Mouse (Mus musculus) neural tube, embryonic 12.5 days (tissue): ENCODE data around the gene Arhgap35. TPM values are rescaled to one million over a fixed set of nuclear protein-coding genes. Genes with fewer than 3 reads are reported as not detected.
A peak's percentile ranks its signal among the peaks of the same experiment; 100 is the strongest.

ENCODE experiments used
- ATAC-seq: fragments of 200-750 bp; cut with Nextera tagmentation; 2 replicates; pipeline ENCODE4 v1.8.0; 2017; ENCODE audit warnings: low read depth, mild to moderate bottlenecking, moderate TSS enrichment, moderate library complexity; ENCODE audit not compliant: low FRiP score
- H3K27ac ChIP-seq: fragments of 300-500 bp; sonication (generic); 2 replicates; pipeline ENCODE4 v1.5.1; 2016
- H3K27me3 ChIP-seq: fragments of 300-500 bp; sonication (generic); replicated peaks from 2 replicates; pipeline ENCODE4 v1.6.1; 2016; ENCODE audit warnings: mild to moderate bottlenecking
- H3K36me3 ChIP-seq: fragments of 300-500 bp; sonication (generic); 2 replicates; pipeline ENCODE4 v1.6.1; 2016; ENCODE audit warnings: mild to moderate bottlenecking
- H3K4me1 ChIP-seq: fragments of 300-500 bp; sonication (generic); 2 replicates; pipeline ENCODE4 v1.6.1; 2016
- H3K4me2 ChIP-seq: fragments of 300-500 bp; sonication (generic); replicated peaks from 2 replicates; pipeline ENCODE4 v1.6.1; 2016; ENCODE audit warnings: mild to moderate bottlenecking
- H3K4me3 ChIP-seq: fragments of 300-500 bp; sonication (generic); 2 replicates; pipeline ENCODE4 v1.5.1; 2016
- H3K9ac ChIP-seq: fragments of 300-500 bp; sonication (generic); 2 replicates; pipeline ENCODE4 v1.6.1; 2016; ENCODE audit warnings: mild to moderate bottlenecking
- H3K9me3 ChIP-seq: fragments of 300-500 bp; sonication (generic); 2 replicates; pipeline ENCODE4 v1.6.1; 2016; ENCODE audit warnings: mild to moderate bottlenecking
- WGBS: fragments of 180-500 bp; shearing (Covaris S2); methylation state at CpG from one replicate; pipeline ENCODE4 v1.1.7; 2016; 5-methylcytosine and 5-hydroxymethylcytosine counted together
- polyA plus RNA-seq: library from polyadenylated mRNA; unstranded; fragments of >200 nt; fragmentation: Nextera tagmentation; extraction: Ambion mirVana; gene quantifications from 2 replicates; pipeline ENCODE4 v1.2.1, GENCODE M21; 2016

Arhgap35 gene
- polyA plus RNA-seq, 1 experiment from 2014 or later = 36.8 TPM

- Histone ChIP-seq H3K27me3 (no peaks in the 10 kb centered on the region), H3K4me1 (no peaks in the 10 kb centered on the region), H3K36me3 (peaks cover 62% of the 10 kb centered on the region), H3K9me3 (no peaks in the 10 kb centered on the region), H3K9ac (no peak overlapping the region), H3K27ac (no peak overlapping the region), H3K4me3 (no peak overlapping the region), H3K4me2 (no peak overlapping the region)
- no peak for ATAC-seq
- 91% methylated on average over 4 of the region's 4 CpGs for WGBS
Observed at GRCm38 (mm10) chr7:16501571-16501970, 113.2 kb downstream of the Arhgap35 start.

DNA sequence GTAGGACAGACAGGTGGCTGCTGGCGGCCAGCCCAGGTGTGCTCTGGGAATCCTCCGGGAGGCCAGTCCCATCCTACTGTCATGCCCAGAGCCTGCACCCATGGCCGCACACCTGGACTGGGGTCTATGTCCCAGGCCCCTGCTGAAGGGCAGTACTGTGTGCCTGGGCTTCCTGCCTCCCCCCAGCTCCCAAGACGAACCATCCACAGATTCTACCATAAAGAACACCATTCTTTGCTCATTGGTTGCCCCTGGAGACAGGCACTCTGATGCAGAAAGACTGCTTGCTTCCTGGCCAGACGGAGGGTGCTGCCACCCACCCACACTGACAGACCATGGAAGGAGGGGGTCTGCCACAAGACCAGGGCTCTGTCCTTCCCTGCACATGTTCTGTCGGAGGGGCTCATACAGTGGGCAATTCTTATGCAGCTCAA, 115.1 kb downstream of the Arhgap35 start:
- Histone ChIP-seq H3K27ac (no peak overlapping the region), H3K36me3 (peaks cover 67% of the 10 kb centered on the region), H3K4me2 (no peak overlapping the region), H3K9ac (no peak overlapping the region), H3K4me3 (no peak overlapping the region), H3K9me3 (no peaks in the 10 kb centered on the region), H3K4me1 (no peaks in the 10 kb centered on the region), H3K27me3 (no peaks in the 10 kb centered on the region)
- WGBS = 67% methylated on average over 6 of the region's 6 CpGs
- ATAC-seq = peak; percentile 41; the same call in 1 of the 2 replicates

DNA sequence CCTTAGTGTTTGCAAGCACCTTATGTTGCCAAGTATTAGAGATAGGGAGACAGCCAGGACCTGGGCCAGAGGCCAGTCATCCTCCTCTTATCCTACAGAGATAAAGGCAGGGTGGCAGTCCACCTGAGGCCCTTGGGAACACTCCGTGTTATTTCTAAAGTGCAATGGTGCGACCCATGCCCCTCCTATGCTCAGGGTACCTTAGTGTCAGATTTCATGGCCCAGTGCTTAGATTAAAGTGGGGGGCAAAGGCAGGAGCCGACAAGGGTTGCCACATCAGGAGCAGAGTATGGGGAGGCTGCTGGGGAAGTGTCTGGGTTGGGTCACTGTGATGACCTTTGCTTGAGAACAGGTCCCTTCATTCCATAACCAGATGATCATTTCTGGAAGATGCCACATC, 118.5 kb downstream of the Arhgap35 start:
- Histone ChIP-seq H3K27ac (no peak overlapping the region), H3K36me3 (peaks cover 37% of the 10 kb centered on the region), H3K9ac (no peak overlapping the region), H3K27me3 (no peaks in the 10 kb centered on the region), H3K4me3 (no peak overlapping the region), H3K4me2 (no peak overlapping the region), H3K9me3 (no peaks in the 10 kb centered on the region), H3K4me1 (no peaks in the 10 kb centered on the region)
- 93% methylated on average over 3 of the region's 3 CpGs for WGBS
- ATAC-seq = no peak

- Histone ChIP-seq H3K9me3 (no peaks in the 10 kb centered on the region), H3K36me3 (peaks cover 34% of the 10 kb centered on the region), H3K9ac (no peak overlapping the region), H3K4me2 (no peak overlapping the region), H3K27me3 (no peaks in the 10 kb centered on the region), H3K27ac (no peak overlapping the region), H3K4me3 (no peak overlapping the region), H3K4me1 (no peaks in the 10 kb centered on the region)
- 0 out of 2 replicates have a peak, but pooled peaks have one; percentile 8 for ATAC-seq
- 58% methylated on average over 2 of the region's 2 CpGs for WGBS
Observed at GRCm38 (mm10) chr7:16493361-16493760, 121.4 kb downstream of the Arhgap35 start.

DNA sequence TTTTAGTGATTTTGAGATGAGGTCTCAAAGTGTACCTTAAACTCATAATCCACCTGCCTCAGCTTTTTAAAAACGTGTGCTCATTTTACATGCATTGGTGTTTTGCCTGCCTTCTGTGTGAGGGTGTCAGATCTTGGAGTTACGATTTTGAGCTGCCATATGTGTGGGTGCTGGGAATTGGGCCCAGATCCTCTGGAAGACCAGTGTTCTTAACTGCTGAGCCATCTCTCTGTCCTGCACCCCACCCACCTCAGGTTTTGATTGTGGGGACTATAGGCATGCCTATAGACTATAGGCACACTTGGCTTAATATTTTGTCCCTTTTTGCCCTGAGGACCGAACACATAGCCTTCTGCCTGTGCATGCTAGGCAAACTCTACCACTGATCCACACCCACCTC, 122.6 kb downstream of the Arhgap35 start:
- Histone ChIP-seq H3K4me3 (no peak overlapping the region), H3K36me3 (peaks cover 23% of the 10 kb centered on the region), H3K27ac (no peak overlapping the region), H3K9ac (no peak overlapping the region), H3K4me2 (no peak overlapping the region), H3K27me3 (no peaks in the 10 kb centered on the region), H3K4me1 (no peaks in the 10 kb centered on the region), H3K9me3 (no peaks in the 10 kb centered on the region)
- ATAC-seq = no peak
- WGBS = 62% methylated on average over 3 of the region's 3 CpGs

GRCm38 (mm10) chr7:16491759-16492158, 123.0 kb downstream of the Arhgap35 start:
- H3K4me1 ChIP-seq = no peaks in the 10 kb centered on the region
- H3K27ac ChIP-seq = no peak overlapping the region
- H3K9ac ChIP-seq = no peak overlapping the region
- peaks cover 18% of the 10 kb centered on the region for H3K36me3 ChIP-seq
- no peak overlapping the region for H3K4me3 ChIP-seq
- 0 out of 2 replicates have a peak, but pooled peaks have one; percentile 19 for ATAC-seq
- no peaks in the 10 kb centered on the region for H3K9me3 ChIP-seq
- 38% methylated on average over 3 of the region's 3 CpGs for WGBS
- no peak overlapping the region for H3K4me2 ChIP-seq
- no peaks in the 10 kb centered on the region for H3K27me3 ChIP-seq

GRCm38 (mm10) chr7:16489948-16490347, 124.8 kb downstream of the Arhgap35 start:
- Histone ChIP-seq H3K27me3 (no peaks in the 10 kb centered on the region), H3K36me3 (no peaks in the 10 kb centered on the region), H3K9me3 (no peaks in the 10 kb centered on the region), H3K9ac (no peak overlapping the region), H3K4me2 (no peak overlapping the region), H3K4me1 (no peaks in the 10 kb centered on the region), H3K27ac (no peak overlapping the region), H3K4me3 (no peak overlapping the region)
- ATAC-seq = no peak
- 90% methylated on average over 9 of the region's 9 CpGs for WGBS

- no peak overlapping the region for H3K27ac ChIP-seq
- no peaks in the 10 kb centered on the region for H3K36me3 ChIP-seq
- no peak overlapping the region for H3K9ac ChIP-seq
- no peaks in the 10 kb centered on the region for H3K27me3 ChIP-seq
- H3K9me3 ChIP-seq = no peaks in the 10 kb centered on the region
- no peaks in the 10 kb centered on the region for H3K4me1 ChIP-seq
- H3K4me3 ChIP-seq = no peak overlapping the region
- no peak overlapping the region for H3K4me2 ChIP-seq
- no peak for ATAC-seq
Observed at GRCm38 (mm10) chr7:16488816-16489215, 126.0 kb downstream of the Arhgap35 start.

DNA sequence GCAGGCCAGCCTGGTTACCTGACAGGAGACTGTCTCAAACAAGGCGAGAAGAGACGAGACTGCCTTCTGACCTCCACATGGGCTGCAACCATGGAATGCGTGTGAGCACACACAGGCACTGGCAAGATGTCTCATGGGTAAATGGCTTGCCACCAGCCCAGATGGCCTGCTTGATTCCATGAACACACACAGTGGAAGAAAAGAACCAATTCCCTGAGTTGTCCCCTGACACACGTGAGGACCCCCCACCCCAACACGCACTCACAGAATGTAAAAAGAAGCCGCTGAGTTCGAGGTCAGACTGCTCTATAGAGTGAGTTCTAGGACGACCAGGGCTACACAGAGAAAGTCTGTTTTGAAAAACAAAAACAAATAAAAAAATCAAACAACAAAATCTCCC, 137.2 kb downstream of the Arhgap35 start, which contains the start of gene Npas1:
TSS of gene Npas1 (minus strand) at position 101 of the 400 bp plus-strand sequence.
- 88% methylated on average over 8 of the region's 8 CpGs for WGBS
- peak within 1 kb of the TSS; percentile 34 for H3K4me3 ChIP-seq

GRCm38 (mm10) chr7:16476600-16476989, 138.2 kb downstream of the Arhgap35 start:
- H3K4me3 ChIP-seq = peak overlapping the region; percentile 34
- H3K9ac ChIP-seq = no peak overlapping the region
- H3K4me2 ChIP-seq = peak overlapping the region; percentile 64
- ATAC-seq = no peak
- no peaks in the 10 kb centered on the region for H3K9me3 ChIP-seq
- H3K4me1 ChIP-seq = peaks cover 23% of the 10 kb centered on the region
- no peaks in the 10 kb centered on the region for H3K36me3 ChIP-seq
- H3K27ac ChIP-seq = no peak overlapping the region
- H3K27me3 ChIP-seq = peaks cover 58% of the 10 kb centered on the region
- 3% methylated on average over 34 of the region's 34 CpGs for WGBS

More for the DNA sequence above, 137.2 kb downstream of the Arhgap35 start, which contains the start of gene Npas1:
- Histone ChIP-seq H3K36me3 (no peaks in the 10 kb centered on the region), H3K4me1 (peaks cover 19% of the 10 kb centered on the region), H3K27me3 (peaks cover 52% of the 10 kb centered on the region), H3K27ac (no peak within 1 kb of the TSS), H3K9ac (no peak within 1 kb of the TSS), H3K9me3 (no peaks in the 10 kb centered on the region), H3K4me2 (peak within 1 kb of the TSS; percentile 64)
- ATAC-seq = no peak

- 0 out of 2 replicates have a peak, but pooled peaks have one; percentile 38 for ATAC-seq
- no peak overlapping the region for H3K9ac ChIP-seq
Observed at GRCm38 (mm10) chr7:16475764-16476599, 138.8 kb downstream of the Arhgap35 start.

GRCm38 (mm10) chr7:16475321-16475720, 139.5 kb downstream of the Arhgap35 start:
- Histone ChIP-seq H3K4me3 (peak overlapping the region; percentile 34), H3K4me1 (peaks cover 23% of the 10 kb centered on the region), H3K27ac (no peak overlapping the region), H3K4me2 (peak overlapping the region; percentile 64), H3K9me3 (no peaks in the 10 kb centered on the region), H3K27me3 (peaks cover 67% of the 10 kb centered on the region), H3K36me3 (no peaks in the 10 kb centered on the region), H3K9ac (no peak overlapping the region)
- 4% methylated on average over 23 of the region's 23 CpGs for WGBS
- ATAC-seq = no peak

More at GRCm38 (mm10) chr7:16475764-16476599, 138.8 kb downstream of the Arhgap35 start:
- no peak overlapping the region for H3K27ac ChIP-seq
- peaks cover 23% of the 10 kb centered on the region for H3K4me1 ChIP-seq
- WGBS = under 1% methylated on average over 59 of the region's 59 CpGs
- peaks cover 61% of the 10 kb centered on the region for H3K27me3 ChIP-seq
- H3K36me3 ChIP-seq = no peaks in the 10 kb centered on the region
- H3K9me3 ChIP-seq = no peaks in the 10 kb centered on the region
- H3K4me2 ChIP-seq = peak overlapping the region; percentile 64
- H3K4me3 ChIP-seq = peak overlapping the region; percentile 34
